Mouse (Mus musculus): Measurements from ENCODE around the gene Gm17019. TPM values are rescaled to one million over a fixed set of nuclear protein-coding genes. Genes with fewer than 3 reads are reported as not detected.
"Not testable (repeated sequence)": the region's sequence is repeated elsewhere in the genome, so short reads cannot be mapped to it uniquely, and the experiment has no call there.

Gene Gm17019
- polyA plus RNA-seq, 1 experiment from 2014 or later = not detected

- ATAC-seq (ENCODE audit: low FRiP score, low read depth) = peak; percentile 73
Observed at GRCm38 (mm10) chr5:14986649-14987387, 46.0 kb downstream of the Gm17019 start.

More at GRCm38 (mm10) chr5:14986649-14987387, 46.0 kb downstream of the Gm17019 start:
- H3K27ac ChIP-seq; H3K4me1 ChIP-seq; H3K36me3 ChIP-seq; H3K4me3 ChIP-seq; H3K4me2 ChIP-seq (replicated peaks); H3K9ac ChIP-seq; H3K27me3 ChIP-seq: not testable (repeated sequence)
- peaks cover 19% of the 10 kb centered on the region for H3K9me3 ChIP-seq
- 37% methylated on average over 6 of the region's 6 CpGs for WGBS

Other genes with a start within 250 kb of the Gm17019 start
- not detected in 2 replicates for gene Gm9758, start 118.1 kb downstream of the Gm17019 start, polyA plus RNA-seq (2015; fragmentation: Nextera tagmentation; extraction: Ambion mirVana)
- gene Speer4e, start 94.6 kb downstream of the Gm17019 start, polyA plus RNA-seq (2015; fragmentation: Nextera tagmentation; extraction: Ambion mirVana) = not detected in 2 replicates
- not detected in 2 replicates for gene Gm10354, start 54.1 kb downstream of the Gm17019 start, polyA plus RNA-seq (2015; fragmentation: Nextera tagmentation; extraction: Ambion mirVana)